Mouse (Mus musculus) erythroblast, embryonic 14.5 days (primary cell): ENCODE measurements around the gene Vat1l.

ENCODE experiments used
- GATA1 ChIP-seq: IDR thresholded peaks from 2 replicates; pipeline ENCODE4 v1.6.1; 2012; ENCODE audit warnings: low read length, inconsistent platforms, mixed read lengths
- TAL1 ChIP-seq: IDR thresholded peaks from 3 replicates; pipeline ENCODE4 v1.6.1; 2012; ENCODE audit warnings: low read length, inconsistent platforms, mixed read lengths

GRCm38 (mm10) chr8:114335721-114336120 lies 130.3 kb downstream of the Vat1l start:
- no peak for TF ChIP-seq GATA1
- TF ChIP-seq TAL1 = no peak
